Mouse (Mus musculus): ENCODE results near the gene Zp3. TPM values are rescaled to one million over a fixed set of nuclear protein-coding genes. Genes with fewer than 3 reads are reported as not detected.

The Zp3 gene
- not detected in 2 replicates for polyA plus RNA-seq (2014; fragmentation: Nextera tagmentation; extraction: Ambion mirVana)

DNA sequence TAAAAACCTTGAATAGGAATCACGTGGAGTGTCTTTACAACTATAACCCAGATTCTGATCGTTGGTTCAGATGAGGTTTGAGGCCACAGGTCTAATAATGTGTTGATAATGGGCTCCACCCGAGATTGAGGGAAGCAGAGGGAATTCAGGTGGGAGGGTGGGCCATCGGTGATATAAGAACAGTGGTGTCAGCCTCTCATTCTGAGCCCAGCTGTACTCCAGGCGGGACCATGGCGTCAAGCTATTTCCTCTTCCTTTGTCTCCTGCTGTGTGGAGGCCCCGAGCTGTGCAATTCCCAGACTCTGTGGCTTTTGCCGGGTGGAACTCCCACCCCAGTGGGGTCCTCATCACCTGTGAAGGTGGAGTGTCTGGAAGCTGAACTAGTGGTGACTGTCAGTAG is at the start of gene Zp3:
Gene Zp3 (plus strand): TSS at position 196 of the 400 bp plus-strand sequence.
- 70% methylated on average over 8 of the region's 8 CpGs for WGBS
- no peak within 1 kb of the TSS for H3K4me3 ChIP-seq (ENCODE audit: low read depth, low read length)
- no peak for DNase-seq (ENCODE audit: low spot score)

DNA sequence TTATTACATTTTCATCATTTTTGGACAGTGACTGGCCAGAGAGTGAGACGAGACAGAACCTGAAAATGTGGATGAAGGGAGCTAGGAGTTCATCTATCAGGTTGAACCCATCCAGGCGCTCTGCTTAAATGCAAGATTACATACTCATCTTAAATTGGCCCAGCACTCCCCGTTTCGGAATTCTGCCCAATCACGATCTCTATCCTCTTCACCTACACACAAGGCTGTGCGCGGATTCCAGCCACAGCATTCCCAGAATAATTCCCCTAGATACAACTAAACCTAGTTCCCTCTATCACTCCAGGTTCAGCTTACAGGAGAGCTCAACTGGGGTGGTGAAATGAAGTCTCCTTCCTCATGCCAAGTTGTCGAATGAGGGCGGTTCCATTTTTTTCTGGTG is 48.4 kb upstream of the Zp3 start:
- Histone ChIP-seq H3K27ac (replicated peaks; ENCODE audit: low read depth, low read length) (no peak overlapping the region), H3K36me3 (ENCODE audit: control insufficient read depth, insufficient read depth, low read length) (peaks cover 7% of the 10 kb centered on the region; the same call in 1 of the 2 replicates), H3K9ac (ENCODE audit: low read length) (no peak overlapping the region), H3K4me1 (ENCODE audit: control insufficient read depth, insufficient read depth, low read length) (no peaks in the 10 kb centered on the region), H3K9me3 (ENCODE audit: control insufficient read depth, low read length) (no peaks in the 10 kb centered on the region), H3K27me3 (ENCODE audit: control insufficient read depth, insufficient read depth, low read length) (no peaks in the 10 kb centered on the region), H3K4me3 (ENCODE audit: low read depth, low read length) (no peak overlapping the region), H3K4me2 (ENCODE audit: low read depth, severe bottlenecking) (no peak overlapping the region)
- no peak for DNase-seq (ENCODE audit: low spot score)
- no peak for ATAC-seq (ENCODE audit: insufficient number of reproducible peaks, low FRiP score, low TSS enrichment, low read depth)
- WGBS, result 90% methylated on average over 9 of the region's 9 CpGs

More for the DNA sequence above, at the start of gene Zp3:
- Histone ChIP-seq H3K9me3 (ENCODE audit: control insufficient read depth, low read length) (no peaks in the 10 kb centered on the region), H3K27me3 (ENCODE audit: control insufficient read depth, insufficient read depth, low read length) (no peaks in the 10 kb centered on the region), H3K36me3 (ENCODE audit: control insufficient read depth, insufficient read depth, low read length) (no peaks in the 10 kb centered on the region), H3K27ac (replicated peaks; ENCODE audit: low read depth, low read length) (no peak within 1 kb of the TSS), H3K9ac (ENCODE audit: low read length) (no peak within 1 kb of the TSS), H3K4me2 (ENCODE audit: low read depth, severe bottlenecking) (no peak within 1 kb of the TSS), H3K4me1 (ENCODE audit: control insufficient read depth, insufficient read depth, low read length) (no peaks in the 10 kb centered on the region)
- ATAC-seq (ENCODE audit: insufficient number of reproducible peaks, low FRiP score, low TSS enrichment, low read depth), result no peak

DNA sequence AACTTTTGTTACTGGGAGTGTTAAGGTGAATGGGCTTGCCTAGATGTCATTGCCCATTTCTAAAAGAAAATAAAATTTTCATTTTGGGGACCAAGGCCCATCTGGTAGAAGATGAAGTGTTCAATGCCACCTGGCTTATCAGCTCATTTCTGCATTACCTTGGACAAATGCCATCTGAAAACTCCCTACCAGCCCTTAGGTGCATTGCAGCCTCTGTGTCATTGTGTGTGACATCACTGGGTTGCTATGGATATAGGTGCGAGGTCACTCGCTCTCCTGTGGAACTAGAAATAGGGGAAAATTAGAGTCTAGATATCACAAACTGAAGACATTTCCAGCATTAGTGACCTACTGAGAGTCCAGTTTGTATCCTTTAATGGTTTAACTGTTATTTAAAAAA is 47.5 kb upstream of the Zp3 start:
- H3K4me2 ChIP-seq (ENCODE audit: low read depth, severe bottlenecking), result no peak overlapping the region
- H3K4me1 ChIP-seq (ENCODE audit: control insufficient read depth, insufficient read depth, low read length), result no peaks in the 10 kb centered on the region
- H3K36me3 ChIP-seq (ENCODE audit: control insufficient read depth, insufficient read depth, low read length), result peaks cover 7% of the 10 kb centered on the region; the same call in 1 of the 2 replicates
- no peak overlapping the region for H3K27ac ChIP-seq (replicated peaks; ENCODE audit: low read depth, low read length)
- ATAC-seq (ENCODE audit: insufficient number of reproducible peaks, low FRiP score, low TSS enrichment, low read depth) (no peak), DNase-seq (ENCODE audit: low spot score) (no peak)
- H3K27me3 ChIP-seq (ENCODE audit: control insufficient read depth, insufficient read depth, low read length), result no peaks in the 10 kb centered on the region
- no peaks in the 10 kb centered on the region for H3K9me3 ChIP-seq (ENCODE audit: control insufficient read depth, low read length)
- no peak overlapping the region for H3K9ac ChIP-seq (ENCODE audit: low read length)
- no peak overlapping the region for H3K4me3 ChIP-seq (ENCODE audit: low read depth, low read length)
- WGBS, result 88% methylated on average over 2 of the region's 2 CpGs

DNA sequence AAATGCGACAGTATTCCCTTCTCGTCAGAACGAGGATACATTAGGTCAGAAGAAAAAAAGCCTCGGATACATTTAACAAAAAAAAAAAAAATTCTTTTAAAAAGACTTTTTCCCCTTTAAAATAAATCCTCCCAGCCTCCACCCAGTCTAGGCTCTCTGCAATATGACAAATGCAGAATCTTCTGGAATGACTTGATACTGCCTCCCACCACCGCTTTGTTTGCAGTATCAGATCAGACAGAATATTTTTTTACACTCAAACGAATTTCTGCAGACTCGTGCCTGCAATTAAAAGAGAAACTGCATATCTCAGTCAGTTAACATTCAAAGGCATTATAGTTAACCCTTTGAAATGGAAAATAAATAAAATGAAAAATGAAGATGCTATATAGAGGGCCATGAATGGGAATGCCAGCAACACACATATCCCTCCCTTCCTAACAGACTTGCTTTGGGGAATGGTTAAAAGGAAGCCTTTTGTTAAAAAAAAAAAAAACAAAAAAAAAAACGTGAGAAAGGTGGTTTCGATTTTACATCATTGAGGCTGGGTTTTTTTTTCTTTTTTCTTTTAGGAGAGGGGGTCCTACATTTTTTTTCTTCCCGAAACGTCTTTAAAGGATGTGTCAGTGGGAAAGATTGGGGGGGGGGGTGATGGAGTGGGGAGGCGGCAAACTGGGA is 46.5 kb upstream of the Zp3 start:
- WGBS, result 20% methylated on average over 12 of the region's 12 CpGs
- no peak for DNase-seq (ENCODE audit: low spot score)
- no peaks in the 10 kb centered on the region for H3K9me3 ChIP-seq (ENCODE audit: control insufficient read depth, low read length)
- peak overlapping the region; percentile 75 for H3K9ac ChIP-seq (ENCODE audit: low read length)
- peak overlapping the region; percentile 66 for H3K4me3 ChIP-seq (ENCODE audit: low read depth, low read length)
- no peak for ATAC-seq (ENCODE audit: insufficient number of reproducible peaks, low FRiP score, low TSS enrichment, low read depth)
- peak overlapping the region; percentile 89; the same call in 1 of the 2 replicates for H3K27ac ChIP-seq (replicated peaks; ENCODE audit: low read depth, low read length)
- no peaks in the 10 kb centered on the region for H3K27me3 ChIP-seq (ENCODE audit: control insufficient read depth, insufficient read depth, low read length)
- peaks cover 7% of the 10 kb centered on the region; the same call in 1 of the 2 replicates for H3K36me3 ChIP-seq (ENCODE audit: control insufficient read depth, insufficient read depth, low read length)
- peak overlapping the region; percentile 78 for H3K4me2 ChIP-seq (ENCODE audit: low read depth, severe bottlenecking)
- no peaks in the 10 kb centered on the region for H3K4me1 ChIP-seq (ENCODE audit: control insufficient read depth, insufficient read depth, low read length)

DNA sequence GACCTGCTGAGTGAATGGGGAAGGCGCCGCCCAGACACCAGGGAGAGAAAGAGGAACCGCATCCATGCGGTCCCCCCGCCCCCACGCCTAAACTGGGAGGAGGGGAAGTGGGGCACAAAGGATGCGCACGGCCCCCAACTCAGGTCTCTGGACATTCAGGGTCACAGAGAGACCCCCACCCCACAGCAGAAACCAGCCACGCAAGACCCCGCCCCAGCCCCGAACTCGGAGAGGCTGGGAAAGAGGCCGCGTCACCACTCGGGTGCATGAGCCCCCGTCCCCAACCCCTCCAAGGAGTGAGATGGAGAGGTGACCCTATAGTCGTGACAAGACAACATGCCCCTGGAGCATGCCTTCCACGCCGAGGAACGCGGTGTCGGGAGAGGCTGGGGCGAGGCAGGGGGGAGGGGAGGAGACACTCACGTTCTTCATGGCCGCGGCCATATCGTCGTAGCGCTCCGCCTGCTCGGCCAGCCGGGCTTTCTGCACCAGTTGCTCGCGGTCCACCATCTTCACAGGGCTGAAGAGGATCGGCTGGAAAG is 45.9 kb upstream of the Zp3 start:
- under 1% methylated on average over 35 of the region's 35 CpGs for WGBS
- ATAC-seq (ENCODE audit: insufficient number of reproducible peaks, low FRiP score, low TSS enrichment, low read depth) (peak; percentile 63), DNase-seq (ENCODE audit: low spot score) (no peak)
- Histone ChIP-seq H3K27ac (replicated peaks; ENCODE audit: low read depth, low read length) (peak overlapping the region; percentile 89), H3K4me2 (ENCODE audit: low read depth, severe bottlenecking) (peak overlapping the region; percentile 78), H3K36me3 (ENCODE audit: control insufficient read depth, insufficient read depth, low read length) (peaks cover 7% of the 10 kb centered on the region; the same call in 1 of the 2 replicates), H3K4me1 (ENCODE audit: control insufficient read depth, insufficient read depth, low read length) (no peaks in the 10 kb centered on the region), H3K9me3 (ENCODE audit: control insufficient read depth, low read length) (no peaks in the 10 kb centered on the region), H3K4me3 (ENCODE audit: low read depth, low read length) (peak overlapping the region; percentile 66), H3K9ac (ENCODE audit: low read length) (peak overlapping the region; percentile 75), H3K27me3 (ENCODE audit: control insufficient read depth, insufficient read depth, low read length) (no peaks in the 10 kb centered on the region)

DNA sequence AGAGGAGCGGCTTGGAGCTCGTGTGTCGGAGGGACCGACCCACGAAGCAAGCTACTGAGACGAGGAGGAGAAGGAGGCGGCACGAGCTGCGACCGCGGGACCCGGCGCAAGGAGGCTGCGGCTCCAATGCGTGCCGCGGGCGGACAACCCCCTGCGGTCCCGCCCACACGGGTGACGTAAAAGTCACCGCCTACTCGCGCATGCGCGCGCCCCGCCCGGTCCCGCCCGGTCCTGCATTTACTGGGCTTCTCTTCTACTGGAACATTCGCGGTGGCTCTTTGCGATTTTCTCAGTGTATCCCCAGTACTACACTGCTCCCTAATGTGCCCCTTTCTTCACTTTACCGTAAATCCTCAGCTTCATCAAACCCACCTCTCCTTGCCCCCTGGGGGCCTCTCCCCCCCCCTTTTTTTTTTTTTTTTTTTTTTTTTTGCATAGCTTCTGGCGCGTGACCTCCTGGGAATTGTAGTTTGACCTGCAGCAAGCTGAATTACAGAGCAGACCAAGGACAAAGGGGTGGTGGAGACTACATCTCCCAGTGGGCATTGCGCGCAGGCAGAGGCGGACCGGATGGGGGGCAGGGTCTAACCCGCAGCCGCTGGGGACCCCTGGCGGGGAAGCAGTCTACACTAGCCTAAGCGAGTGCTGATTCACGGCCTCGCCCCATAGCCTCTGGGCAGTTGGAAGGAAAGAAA is 45.3 kb upstream of the Zp3 start, which contains the start of gene Ywhag:
Gene Ywhag (minus strand): TSS at position 136 of the 695 bp plus-strand sequence.
- DNase-seq (ENCODE audit: low spot score) (peak; percentile 98), ATAC-seq (ENCODE audit: insufficient number of reproducible peaks, low FRiP score, low TSS enrichment, low read depth) (peak; percentile 94)
- Histone ChIP-seq H3K36me3 (ENCODE audit: control insufficient read depth, insufficient read depth, low read length) (peaks cover 7% of the 10 kb centered on the region; the same call in 1 of the 2 replicates), H3K9ac (ENCODE audit: low read length) (peak within 1 kb of the TSS; percentile 75), H3K4me1 (ENCODE audit: control insufficient read depth, insufficient read depth, low read length) (no peaks in the 10 kb centered on the region), H3K9me3 (ENCODE audit: control insufficient read depth, low read length) (no peaks in the 10 kb centered on the region), H3K27me3 (ENCODE audit: control insufficient read depth, insufficient read depth, low read length) (no peaks in the 10 kb centered on the region), H3K4me3 (ENCODE audit: low read depth, low read length) (peak within 1 kb of the TSS; percentile 66), H3K4me2 (ENCODE audit: low read depth, severe bottlenecking) (peak within 1 kb of the TSS; percentile 78), H3K27ac (replicated peaks; ENCODE audit: low read depth, low read length) (peak within 1 kb of the TSS; percentile 89)
- WGBS, result under 1% methylated on average over 48 of the region's 48 CpGs

DNA sequence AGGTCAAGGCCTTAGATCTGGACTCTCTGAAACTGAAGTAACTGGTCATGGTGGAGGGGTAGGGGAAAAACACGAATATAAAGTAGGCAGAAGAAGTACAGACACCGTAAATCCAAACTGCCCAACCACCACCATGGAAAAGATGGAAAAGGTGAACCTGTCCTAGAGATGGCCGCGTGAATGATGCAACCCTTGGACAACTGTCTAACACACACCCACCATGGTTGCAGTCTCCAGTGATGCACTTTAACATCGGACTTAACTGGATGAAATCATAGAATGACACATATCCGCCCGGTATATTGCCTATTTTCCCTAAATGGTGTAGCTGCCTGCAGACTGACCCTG is 44.7 kb upstream of the Zp3 start:
- Histone ChIP-seq H3K9ac (ENCODE audit: low read length) (0 out of 2 replicates have a peak overlapping the region, but pooled peaks have one; percentile 31), H3K36me3 (ENCODE audit: control insufficient read depth, insufficient read depth, low read length) (peaks cover 1% of the 10 kb centered on the region; the same call in 1 of the 2 replicates), H3K4me1 (ENCODE audit: control insufficient read depth, insufficient read depth, low read length) (no peaks in the 10 kb centered on the region), H3K9me3 (ENCODE audit: control insufficient read depth, low read length) (no peaks in the 10 kb centered on the region), H3K4me2 (ENCODE audit: low read depth, severe bottlenecking) (peak overlapping the region; percentile 19; the same call in 1 of the 2 replicates), H3K27ac (replicated peaks; ENCODE audit: low read depth, low read length) (peak overlapping the region; percentile 89; the same call in 1 of the 2 replicates), H3K4me3 (ENCODE audit: low read depth, low read length) (peak overlapping the region; percentile 66; the same call in 1 of the 2 replicates), H3K27me3 (ENCODE audit: control insufficient read depth, insufficient read depth, low read length) (no peaks in the 10 kb centered on the region)
- WGBS, result 56% methylated on average over 7 of the region's 7 CpGs
- ATAC-seq (ENCODE audit: insufficient number of reproducible peaks, low FRiP score, low TSS enrichment, low read depth), result 0 out of 2 replicates have a peak, but pooled peaks have one; percentile 24
- no peak for DNase-seq (ENCODE audit: low spot score)

DNA sequence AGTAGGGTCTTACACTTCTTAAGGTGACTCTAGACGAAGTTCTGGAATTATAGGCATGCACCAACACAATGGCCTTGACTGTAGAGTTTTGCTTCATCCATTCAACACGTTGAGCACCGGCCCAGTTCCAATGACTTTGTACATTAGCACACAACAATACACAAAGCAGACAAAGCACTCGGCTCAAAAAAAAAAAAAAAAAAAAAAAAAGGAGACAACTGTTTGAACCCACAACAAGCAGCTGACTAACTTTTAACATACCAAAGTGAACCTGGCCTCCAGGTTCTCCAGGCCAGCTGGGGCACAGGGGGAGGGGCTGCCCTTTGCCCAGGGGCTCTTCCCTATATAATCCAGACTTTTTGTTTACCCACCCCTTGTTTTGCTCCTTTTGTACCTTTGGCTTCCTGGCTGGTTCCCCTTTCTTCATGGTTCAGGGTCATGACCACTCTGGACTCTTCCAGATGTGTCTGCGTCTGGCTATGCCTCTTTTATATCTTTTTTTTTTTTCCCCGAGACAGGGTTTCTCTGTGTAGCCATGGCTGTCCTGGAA is 44.2 kb upstream of the Zp3 start:
- no peak for ATAC-seq (ENCODE audit: insufficient number of reproducible peaks, low FRiP score, low TSS enrichment, low read depth)
- H3K27ac ChIP-seq (replicated peaks; ENCODE audit: low read depth, low read length), result no peak overlapping the region

More for the DNA sequence above, 44.2 kb upstream of the Zp3 start:
- H3K36me3 ChIP-seq (ENCODE audit: control insufficient read depth, insufficient read depth, low read length), result no peaks in the 10 kb centered on the region
- no peak overlapping the region for H3K4me2 ChIP-seq (ENCODE audit: low read depth, severe bottlenecking)
- H3K4me3 ChIP-seq (ENCODE audit: low read depth, low read length), result no peak overlapping the region
- no peaks in the 10 kb centered on the region for H3K4me1 ChIP-seq (ENCODE audit: control insufficient read depth, insufficient read depth, low read length)
- 85% methylated on average over 6 of the region's 6 CpGs for WGBS
- H3K27me3 ChIP-seq (ENCODE audit: control insufficient read depth, insufficient read depth, low read length), result no peaks in the 10 kb centered on the region
- no peaks in the 10 kb centered on the region for H3K9me3 ChIP-seq (ENCODE audit: control insufficient read depth, low read length)
- no peak for DNase-seq (ENCODE audit: low spot score)
- no peak overlapping the region for H3K9ac ChIP-seq (ENCODE audit: low read length)

Measured in limb, embryonic 11.5 days (tissue).